Mouse (Mus musculus): ENCODE results near the gene C1qbp. TPM values are rescaled to one million over a fixed set of nuclear protein-coding genes. Genes with fewer than 3 reads are reported as not detected.

C1qbp gene
- polyA plus RNA-seq, 1 experiment from 2014 or later, result 268 TPM

DNA sequence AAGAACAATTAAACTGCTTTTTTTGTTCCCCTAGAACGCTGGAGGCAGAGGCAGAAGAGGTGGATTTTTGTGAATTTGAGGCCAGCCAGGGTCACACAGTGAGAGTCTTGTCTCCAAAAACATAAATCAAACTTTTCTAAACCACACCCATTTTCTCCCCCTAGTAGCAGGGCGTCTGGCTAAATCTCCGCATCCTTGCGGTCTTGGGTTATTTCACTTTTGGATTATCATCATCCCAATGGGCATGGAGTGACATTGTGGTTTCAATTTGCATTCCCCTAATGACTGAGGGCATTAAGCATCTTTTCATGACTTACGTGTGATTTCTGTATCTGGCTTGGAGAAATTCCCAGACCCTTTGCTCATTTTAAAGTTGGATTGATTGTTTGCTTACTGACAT, 51.4 kb downstream of the C1qbp start:
- 82% methylated on average over 5 of the region's 5 CpGs for WGBS
- no peak overlapping the region for H3K27ac ChIP-seq
- no peak overlapping the region for H3K4me3 ChIP-seq (replicated peaks)
- no peak for ATAC-seq (ENCODE audit: insufficient read depth, low FRiP score, low read depth)
- H3K4me2 ChIP-seq, result no peak overlapping the region
- H3K9ac ChIP-seq, result no peak overlapping the region
- no peaks in the 10 kb centered on the region for H3K27me3 ChIP-seq (replicated peaks)
- no peaks in the 10 kb centered on the region for H3K4me1 ChIP-seq
- H3K9me3 ChIP-seq, result no peaks in the 10 kb centered on the region
- peaks cover 26% of the 10 kb centered on the region for H3K36me3 ChIP-seq

Other genes with a start within 250 kb of the C1qbp start
- gene Zfp3, start 218.8 kb downstream of the C1qbp start, polyA plus RNA-seq (2015; fragmentation: Nextera tagmentation; extraction: Ambion mirVana), result 5.5 and 6.9 TPM in 2 replicates
- 0.35 and 0.61 TPM in 2 replicates for gene Scimp, start 170.4 kb downstream of the C1qbp start, polyA plus RNA-seq (2015; fragmentation: Nextera tagmentation; extraction: Ambion mirVana)
- gene Rabep1, start 138.2 kb downstream of the C1qbp start, polyA plus RNA-seq (2015; fragmentation: Nextera tagmentation; extraction: Ambion mirVana), result 36.8 and 41.1 TPM in 2 replicates
- 108 and 112 TPM in 2 replicates for gene Nup88, start 13.1 kb downstream of the C1qbp start, polyA plus RNA-seq (2015; fragmentation: Nextera tagmentation; extraction: Ambion mirVana)
- gene Rpain, start 12.8 kb downstream of the C1qbp start, polyA plus RNA-seq (2015; fragmentation: Nextera tagmentation; extraction: Ambion mirVana), result 67.1 and 69.0 TPM in 2 replicates
- 16.4 and 16.6 TPM in 2 replicates for gene Dhx33, start 21.4 kb upstream of the C1qbp start, polyA plus RNA-seq (2015; fragmentation: Nextera tagmentation; extraction: Ambion mirVana)
- gene Mis12, start 36.6 kb upstream of the C1qbp start, polyA plus RNA-seq (2015; fragmentation: Nextera tagmentation; extraction: Ambion mirVana), result 37.7 and 40.0 TPM in 2 replicates
- 52.5 and 61.6 TPM in 2 replicates for gene Derl2, start 36.8 kb upstream of the C1qbp start, polyA plus RNA-seq (2015; fragmentation: Nextera tagmentation; extraction: Ambion mirVana)
- gene 6330403K07Rik, start 50.5 kb upstream of the C1qbp start, polyA plus RNA-seq (2015; fragmentation: Nextera tagmentation; extraction: Ambion mirVana), result 86.2 and 91.1 TPM in 2 replicates
- 0.17 and 0.18 TPM in 2 replicates for gene Nlrp1a, start 161.7 kb upstream of the C1qbp start, polyA plus RNA-seq (2015; fragmentation: Nextera tagmentation; extraction: Ambion mirVana)
- 0.09 and 0.10 TPM in 2 replicates for gene Nlrp1b, start 247.7 kb upstream of the C1qbp start, polyA plus RNA-seq (2015; fragmentation: Nextera tagmentation; extraction: Ambion mirVana)

Measured in stomach, embryonic 15.5 days (tissue).